Mouse (Mus musculus) forelimb bud, embryonic 11.5 days (tissue): ENCODE results near the gene 1700049E17Rik1.
"Not testable (repeated sequence)": the region's sequence is repeated elsewhere in the genome, so short reads cannot be mapped to it uniquely, and the experiment has no call there.

ENCODE experiments used
- DNase-seq: peaks from one replicate; pipeline ENCODE4 v3.0.0-alpha.2; 2012; ENCODE audit warnings: low read depth, low spot score

1700049E17Rik1 gene

DNA sequence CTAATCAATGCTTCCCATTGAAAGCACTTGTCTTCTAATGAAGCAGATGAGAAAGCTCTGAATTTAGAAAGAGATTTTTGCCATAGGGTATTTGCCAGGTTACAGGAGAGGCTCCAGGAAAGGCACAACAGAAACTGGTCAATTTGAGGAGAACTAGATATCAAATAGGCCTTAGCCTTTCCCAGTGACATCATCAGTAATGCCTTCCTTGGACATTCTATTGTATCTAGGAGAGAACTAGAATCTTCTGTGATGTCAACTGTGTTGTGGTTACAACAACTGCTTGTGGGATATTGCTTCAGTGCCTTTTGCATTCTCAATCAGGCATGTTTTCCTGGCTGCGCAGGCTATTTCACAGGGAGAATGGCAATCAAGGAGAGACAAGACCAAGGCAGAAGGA lies at the start of gene 1700049E17Rik1:
1700049E17Rik1 (plus strand) TSS at position 301 of the 400 bp plus-strand sequence.
- DNase-seq, result not testable (repeated sequence)

DNA sequence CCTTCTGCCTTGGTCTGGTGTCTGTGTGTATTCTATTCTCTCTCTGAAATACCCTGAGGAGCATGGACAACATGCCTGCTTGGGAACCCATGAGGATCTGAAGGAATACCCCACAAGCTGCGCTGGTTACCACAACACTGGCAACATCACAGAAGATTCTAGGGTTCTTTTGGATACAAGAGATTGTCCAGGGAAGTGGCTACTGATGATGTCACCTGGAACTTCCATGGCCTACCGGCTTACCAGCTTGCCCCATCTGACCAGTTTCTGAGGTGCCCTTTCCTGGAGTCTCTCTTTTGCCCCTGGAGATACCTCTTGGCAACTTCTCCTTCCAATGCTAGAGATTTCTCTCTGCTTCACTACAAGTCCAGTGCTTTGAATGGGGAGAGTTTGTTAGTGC lies 17.6 kb upstream of the 1700049E17Rik1 start, which contains the start of gene Gm7980:
Gm7980 (minus strand) TSS at position 101 of the 400 bp plus-strand sequence.
- DNase-seq, result not testable (repeated sequence)

DNA sequence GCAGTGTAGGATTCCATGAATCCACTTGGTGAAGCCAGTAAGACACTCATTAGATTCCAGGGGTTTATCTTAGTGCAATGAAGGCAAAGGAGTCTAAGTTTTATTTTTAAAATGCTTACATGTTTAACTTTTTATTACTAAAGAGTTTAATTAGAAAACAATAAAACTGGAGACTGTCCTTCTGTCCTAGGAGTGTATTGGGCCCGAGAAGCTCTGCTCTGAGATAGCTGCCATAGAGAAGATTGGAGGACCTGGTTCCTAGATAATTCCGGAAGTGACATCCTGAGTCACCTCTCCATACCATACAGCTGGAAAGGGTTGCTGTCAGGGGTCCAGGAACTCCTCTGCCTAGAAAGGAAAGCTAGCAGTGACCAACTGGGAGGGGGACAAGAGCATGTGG lies 18.9 kb downstream of the 1700049E17Rik1 start, which contains the start of gene 1700024B05Rik:
1700024B05Rik (plus strand) TSS at position 301 of the 400 bp plus-strand sequence.
- DNase-seq, result not testable (repeated sequence)

DNA sequence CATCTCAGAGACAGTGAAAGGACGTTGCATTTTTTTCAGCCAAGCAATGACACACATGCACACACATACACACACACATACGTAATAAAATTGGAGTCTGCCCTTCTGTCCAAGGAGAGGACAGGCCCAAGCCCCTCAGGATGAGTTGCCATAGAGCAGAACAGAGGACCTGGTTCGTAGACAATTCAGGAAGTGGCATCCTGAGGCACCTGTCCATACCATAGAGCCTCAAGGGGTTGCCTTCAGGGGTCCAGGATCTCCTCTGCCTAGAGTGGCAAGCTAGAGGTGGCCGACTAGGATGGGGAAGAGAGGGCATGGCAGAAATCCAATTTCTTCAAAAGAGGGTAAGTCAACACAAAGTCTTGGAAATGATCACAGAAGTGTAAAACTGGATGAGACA lies 39.3 kb downstream of the 1700049E17Rik1 start:
- not testable (repeated sequence) for DNase-seq

DNA sequence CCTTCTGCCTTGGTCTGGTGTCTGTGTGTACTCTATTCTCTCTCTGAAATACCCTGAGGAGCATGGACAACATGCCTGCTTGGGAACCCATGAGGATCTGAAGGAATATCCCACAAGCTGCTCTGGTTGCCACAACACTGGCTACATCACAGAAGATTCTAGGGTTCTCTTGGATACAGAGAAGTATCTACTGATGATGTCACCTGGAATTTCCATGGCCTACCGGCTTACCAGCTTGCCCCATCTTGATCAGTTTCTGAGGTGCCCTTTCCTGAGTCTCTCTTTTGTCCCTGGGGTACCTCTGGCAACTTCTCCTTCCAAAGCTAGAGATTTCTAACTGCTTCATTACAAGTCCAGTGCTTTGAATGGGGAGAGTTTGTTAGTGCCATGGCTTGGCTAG lies 43.1 kb downstream of the 1700049E17Rik1 start, which contains the start of gene Gm6401:
Gm6401 (minus strand) TSS at position 101 of the 400 bp plus-strand sequence.
- not testable (repeated sequence) for DNase-seq

DNA sequence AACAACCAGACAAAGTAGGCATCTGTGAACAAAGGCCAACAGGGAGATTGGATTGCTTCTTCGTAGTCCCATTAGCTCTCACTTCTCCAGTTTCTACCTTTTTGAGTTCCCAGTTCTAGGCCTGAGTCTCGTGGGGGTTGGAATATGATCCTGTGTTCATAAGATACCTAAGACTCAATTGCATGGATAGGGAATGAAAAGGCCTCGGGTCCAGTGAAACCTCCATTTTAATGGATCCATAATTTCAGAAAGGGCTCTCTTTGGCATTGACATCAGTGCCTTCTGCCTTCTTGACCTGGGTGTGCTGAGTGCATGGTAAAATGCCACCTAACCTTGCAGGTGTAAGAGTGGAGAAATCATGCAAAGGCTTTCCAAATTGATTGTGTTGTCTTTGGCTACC lies 43.8 kb downstream of the 1700049E17Rik1 start:
- DNase-seq, result not testable (repeated sequence)
